13 mouse cellular contexts compared by ENCODE assay signal in genomic region chr11:50222559-50223276, GRCm38 (mm10). TPM values are rescaled to one million over a fixed set of nuclear protein-coding genes. Genes with fewer than 3 reads are reported as not detected.
DNase-seq lines count a peak whose midpoint lies in the region; ATAC-seq lines count a peak whose summit lies in the region.
"Had no signal": no experiment of that assay in that cellular context is flagged by ENCODE, and none has a peak within 500 bp of the region (broad histone marks: within the 10 kb centered on the region; RNA-seq: fewer than 3 reads in every experiment).

No protein-coding gene starts in this region.

- no peak overlapping the region for H3K27ac ChIP-seq in midbrain, embryonic 12.5 days (replicated peaks)
- H3K27ac ChIP-seq in midbrain, embryonic 11.5 days (ENCODE audit: low read depth, low read length): no peak overlapping the region
- 0 out of 2 replicates have a peak overlapping the region, but pooled peaks have one; percentile 22 for H3K27ac ChIP-seq in hindbrain, embryonic 15.5 days (replicated peaks)
- H3K27ac ChIP-seq in neural tube, embryonic 15.5 days (replicated peaks): no peak overlapping the region
- H3K27ac ChIP-seq: lung, embryonic 15.5 days had no signal

- H3K27me3 ChIP-seq in midbrain, embryonic 12.5 days: peaks cover 15% of the 10 kb centered on the region
- H3K27me3 ChIP-seq in midbrain, embryonic 11.5 days (ENCODE audit: control insufficient read depth, insufficient read depth, low read length): no peaks in the 10 kb centered on the region
- H3K27me3 ChIP-seq in hindbrain, embryonic 15.5 days: no peaks in the 10 kb centered on the region
- H3K27me3 ChIP-seq in neural tube, embryonic 15.5 days (replicated peaks): no peaks in the 10 kb centered on the region
- H3K27me3 ChIP-seq: lung, embryonic 15.5 days had no signal

- H3K36me3 ChIP-seq in midbrain, embryonic 12.5 days: no peaks in the 10 kb centered on the region
- H3K36me3 ChIP-seq in midbrain, embryonic 11.5 days (ENCODE audit: control insufficient read depth, insufficient read depth, low read length): no peaks in the 10 kb centered on the region
- H3K36me3 ChIP-seq in hindbrain, embryonic 15.5 days: 0 out of 2 replicates have a peak, but pooled peaks cover under 1% of the 10 kb centered on the region
- H3K36me3 ChIP-seq in neural tube, embryonic 15.5 days: no peaks in the 10 kb centered on the region
- H3K36me3 ChIP-seq: lung, embryonic 15.5 days had no signal

- H3K9ac ChIP-seq in midbrain, embryonic 12.5 days (replicated peaks): no peak overlapping the region
- H3K9ac ChIP-seq in midbrain, embryonic 11.5 days (ENCODE audit: low read length): no peak overlapping the region
- H3K9ac ChIP-seq in hindbrain, embryonic 15.5 days: no peak overlapping the region
- peak overlapping the region; percentile 30; the same call in 1 of the 2 replicates for H3K9ac ChIP-seq in neural tube, embryonic 15.5 days (replicated peaks)
- H3K9ac ChIP-seq: lung, embryonic 15.5 days had no signal

- H3K9me3 ChIP-seq in midbrain, embryonic 12.5 days: no peaks in the 10 kb centered on the region
- no peaks in the 10 kb centered on the region for H3K9me3 ChIP-seq in midbrain, embryonic 11.5 days (ENCODE audit: control insufficient read depth, low read length)
- no peaks in the 10 kb centered on the region for H3K9me3 ChIP-seq in hindbrain, embryonic 15.5 days
- H3K9me3 ChIP-seq in neural tube, embryonic 15.5 days (replicated peaks): no peaks in the 10 kb centered on the region
- H3K9me3 ChIP-seq: lung, embryonic 15.5 days had no signal

- H3K4me2 ChIP-seq in midbrain, embryonic 12.5 days (replicated peaks): peak overlapping the region; percentile 6; the same call in 1 of the 2 replicates
- no peak overlapping the region for H3K4me2 ChIP-seq in midbrain, embryonic 11.5 days
- H3K4me2 ChIP-seq in hindbrain, embryonic 15.5 days: peak overlapping the region; percentile 95
- H3K4me2 ChIP-seq in neural tube, embryonic 15.5 days: peak overlapping the region; percentile 91

- peaks cover 27% of the 10 kb centered on the region for H3K4me1 ChIP-seq in midbrain, embryonic 12.5 days
- H3K4me1 ChIP-seq in midbrain, embryonic 11.5 days (ENCODE audit: control insufficient read depth, insufficient read depth, low read length): peaks cover 16% of the 10 kb centered on the region
- peaks cover 48% of the 10 kb centered on the region for H3K4me1 ChIP-seq in hindbrain, embryonic 15.5 days (replicated peaks)
- H3K4me1 ChIP-seq in neural tube, embryonic 15.5 days: peaks cover 47% of the 10 kb centered on the region

- ATAC-seq in midbrain, embryonic 12.5 days (ENCODE audit: low FRiP score, low read depth): no peak
- ATAC-seq in midbrain, embryonic 11.5 days (ENCODE audit: low FRiP score): no peak
- no peak for ATAC-seq in hindbrain, embryonic 15.5 days (ENCODE audit: low FRiP score, low read depth)
- no peak for ATAC-seq in neural tube, embryonic 15.5 days (ENCODE audit: low FRiP score)
- ATAC-seq in monocyte, adult 5-6 weeks (replicated peaks; ENCODE audit: insufficient number of reproducible peaks, low FRiP score, low TSS enrichment, poor library complexity, severe bottlenecking): no peak

- no peak overlapping the region for H3K4me3 ChIP-seq in midbrain, embryonic 12.5 days
- H3K4me3 ChIP-seq in midbrain, embryonic 11.5 days (ENCODE audit: low read depth, low read length): no peak overlapping the region
- H3K4me3 ChIP-seq in hindbrain, embryonic 15.5 days: peak overlapping the region; percentile 9; the same call in 1 of the 2 replicates
- peak overlapping the region; percentile 80; the same call in 1 of the 2 replicates for H3K4me3 ChIP-seq in neural tube, embryonic 15.5 days (replicated peaks)

- WGBS in midbrain, embryonic 12.5 days: 48% methylated on average over 7 of the region's 7 CpGs
- WGBS in midbrain, embryonic 11.5 days: 50% methylated on average over 7 of the region's 7 CpGs
- 47% methylated on average over 7 of the region's 7 CpGs for WGBS in hindbrain, embryonic 15.5 days
- WGBS in neural tube, embryonic 15.5 days: 44% methylated on average over 7 of the region's 7 CpGs

- DNase-seq in midbrain, embryonic 11.5 days (ENCODE audit: low spot score, missing footprints): no peak
- peak; percentile 71 to 72 for DNase-seq in kidney, postnatal 36 days
- DNase-seq in ovary, postnatal 10 days (ENCODE audit: low spot score): no peak
- DNase-seq in adrenal gland, adult 2 months: no peak
- DNase-seq: adrenal gland, postnatal 36 days; cerebellum, postnatal 14 days; thymus, postnatal 14 days had no signal

RNA-seq across cellular contexts. Expression of gene Mgat4b, which starts 12.0 kb away (rescaled TPM):
- 40.7 and 45.6 TPM in 2 replicates for polyA plus RNA-seq in midbrain, embryonic 12.5 days (2016; fragmentation: Nextera tagmentation; extraction: Ambion mirVana)
- polyA plus RNA-seq in midbrain, embryonic 11.5 days (2014; fragmentation: Nextera tagmentation; extraction: Ambion mirVana): 13.4 and 18.7 TPM in 2 replicates
- polyA plus RNA-seq in hindbrain, embryonic 15.5 days (2015; fragmentation: Nextera tagmentation; extraction: Ambion mirVana): 58.1 and 69.2 TPM in 2 replicates
- polyA plus RNA-seq in neural tube, embryonic 15.5 days (2015; fragmentation: Nextera tagmentation; extraction: Ambion mirVana): 50.2 and 63.8 TPM in 2 replicates
- 4.9 to 20.2 TPM (median 13.9 TPM) in 3 replicates for total RNA-seq in monocyte, adult 5-6 weeks (2017)
- total RNA-seq in adrenal gland, adult 2 months (2021): 100 to 1,000 TPM; 119 to 128 TPM
- polyA plus RNA-seq in adrenal gland, adult 2 months (2012; rRNA removed): 347 and 361 TPM in 2 replicates

RNA-seq across cellular contexts. Expression of gene Sqstm1, which starts 12.1 kb away (rescaled TPM):
- polyA plus RNA-seq in midbrain, embryonic 12.5 days (2016; fragmentation: Nextera tagmentation; extraction: Ambion mirVana): 193 and 203 TPM in 2 replicates
- 144 and 156 TPM in 2 replicates for polyA plus RNA-seq in midbrain, embryonic 11.5 days (2014; fragmentation: Nextera tagmentation; extraction: Ambion mirVana)
- 422 TPM in 2 replicates for polyA plus RNA-seq in hindbrain, embryonic 15.5 days (2015; fragmentation: Nextera tagmentation; extraction: Ambion mirVana)
- polyA plus RNA-seq in neural tube, embryonic 15.5 days (2015; fragmentation: Nextera tagmentation; extraction: Ambion mirVana): 421 and 450 TPM in 2 replicates
- total RNA-seq in monocyte, adult 5-6 weeks (2017): 878 to 1,339 TPM (median 1,041 TPM) in 3 replicates
- total RNA-seq in adrenal gland, adult 2 months (2021): 1,000 to 10,000 TPM in 1 of 2 experiments, 100 to 1,000 TPM in 1; 696 to 1,341 TPM
- 517 and 655 TPM in 2 replicates for polyA plus RNA-seq in adrenal gland, adult 2 months (2012; rRNA removed)

RNA-seq across cellular contexts. Expression of gene Ltc4s, which starts 15.7 kb away (rescaled TPM):
- 0.85 and 1.3 TPM in 2 replicates for polyA plus RNA-seq in midbrain, embryonic 12.5 days (2016; fragmentation: Nextera tagmentation; extraction: Ambion mirVana)
- 0.59 and 0.92 TPM in 2 replicates for polyA plus RNA-seq in midbrain, embryonic 11.5 days (2014; fragmentation: Nextera tagmentation; extraction: Ambion mirVana)
- polyA plus RNA-seq in hindbrain, embryonic 15.5 days (2015; fragmentation: Nextera tagmentation; extraction: Ambion mirVana): 2.3 and 2.9 TPM in 2 replicates
- polyA plus RNA-seq in neural tube, embryonic 15.5 days (2015; fragmentation: Nextera tagmentation; extraction: Ambion mirVana): 2.9 and 3.7 TPM in 2 replicates
- not detected in 3 replicates for total RNA-seq in monocyte, adult 5-6 weeks (2017)
- 10 to 100 TPM; 17.0 to 21.6 TPM for total RNA-seq in adrenal gland, adult 2 months (2021)
- polyA plus RNA-seq in adrenal gland, adult 2 months (2012; rRNA removed): 83.6 and 186 TPM in 2 replicates
- total RNA-seq: granulocyte monocyte progenitor cell, adult 5-6 weeks had no signal

RNA-seq across cellular contexts. Expression of gene Mrnip, which starts 48.5 kb away (rescaled TPM):
- 23.3 and 24.2 TPM in 2 replicates for polyA plus RNA-seq in midbrain, embryonic 12.5 days (2016; fragmentation: Nextera tagmentation; extraction: Ambion mirVana)
- polyA plus RNA-seq in midbrain, embryonic 11.5 days (2014; fragmentation: Nextera tagmentation; extraction: Ambion mirVana): 20.0 and 22.8 TPM in 2 replicates
- 32.8 and 34.6 TPM in 2 replicates for polyA plus RNA-seq in hindbrain, embryonic 15.5 days (2015; fragmentation: Nextera tagmentation; extraction: Ambion mirVana)
- 34.2 and 36.7 TPM in 2 replicates for polyA plus RNA-seq in neural tube, embryonic 15.5 days (2015; fragmentation: Nextera tagmentation; extraction: Ambion mirVana)
- total RNA-seq in monocyte, adult 5-6 weeks (2017): 2.0 to 4.1 TPM (median 3.3 TPM) in 3 replicates
- total RNA-seq in adrenal gland, adult 2 months (2021): 10 to 100 TPM in 1 of 2 experiments, 1 to 10 TPM in 1; 4.9 to 11.5 TPM
- polyA plus RNA-seq in adrenal gland, adult 2 months (2012; rRNA removed): 6.6 and 8.7 TPM in 2 replicates

Comparison
In these comparisons a context has a peak if more than half of its experiments do, and no peak if none do; other contexts are left out.
1. H3K4me3 ChIP-seq: peak in hindbrain, embryonic 15.5 days (single experiment) and neural tube, embryonic 15.5 days (single experiment); none in midbrain, embryonic 12.5 days (single experiment) and midbrain, embryonic 11.5 days (single experiment).
2. DNase-seq: peak in kidney, postnatal 36 days (2 of 2); none in midbrain, embryonic 11.5 days (single experiment), ovary, postnatal 10 days (single experiment) and adrenal gland, adult 2 months (single experiment).
3. RNA of gene Ltc4s, which starts 15.7 kb away (polyA plus RNA-seq): 83.6 to 186 TPM in adrenal gland, adult 2 months; 2.9 to 3.7 TPM in neural tube, embryonic 15.5 days, 2.3 to 2.9 TPM in hindbrain, embryonic 15.5 days, 0.59 to 0.92 TPM in midbrain, embryonic 11.5 days and 0.85 to 1.3 TPM in midbrain, embryonic 12.5 days; every median in the first group is over 10 times any median in the second.